Mouse (Mus musculus) megakaryocyte, embryonic 14.5 days (primary cell): Measurements from ENCODE around the gene Arhgap23. TPM values are rescaled to one million over a fixed set of nuclear protein-coding genes. Genes with fewer than 3 reads are reported as not detected.
A peak's percentile ranks its signal among the peaks of the same experiment; 100 is the strongest.

Source experiments
- H3K27me3 ChIP-seq: replicated peaks from 2 replicates; pipeline ENCODE3; 2012; ENCODE audit warnings: inconsistent platforms
- H3K36me3 ChIP-seq: replicated peaks from 2 replicates; pipeline ENCODE3; 2012; ENCODE audit warnings: low read length, inconsistent platforms, mixed read lengths
- H3K4me1 ChIP-seq: 2 replicates; pipeline ENCODE4 v1.6.1; 2012; ENCODE audit warnings: inconsistent platforms
- H3K4me3 ChIP-seq: replicated peaks from 2 replicates; pipeline ENCODE3; 2012; ENCODE audit warnings: moderate library complexity, mild to moderate bottlenecking, inconsistent platforms
- H3K9me3 ChIP-seq: 2 replicates; pipeline ENCODE4 v1.6.1; 2012; ENCODE audit warnings: inconsistent platforms
- FLI1 ChIP-seq: IDR thresholded peaks from 2 replicates; pipeline ENCODE4 v1.6.1; 2012; ENCODE audit warnings: low read length, inconsistent platforms, mixed read lengths
- GATA1 ChIP-seq: IDR thresholded peaks from 3 replicates; pipeline ENCODE4 v1.6.1; 2012; ENCODE audit warnings: mixed read lengths, low read length, inconsistent platforms, borderline replicate concordance
- polyA plus RNA-seq: library from polyadenylated mRNA; stranded (reverse); fragments of >175 nt; gene quantifications from 2 replicates; pipeline ENCODE4 v1.2.3, GENCODE M21; 2012; ENCODE audit warnings: low replicate concordance; ENCODE audit not compliant: insufficient read depth

Gene Arhgap23
- polyA plus RNA-seq, 1 experiment = 85.6 TPM

- H3K4me1 ChIP-seq = peaks cover 34% of the 10 kb centered on the region
- H3K9me3 ChIP-seq = no peaks in the 10 kb centered on the region
- H3K4me3 ChIP-seq = no peak overlapping the region
- peaks cover 97% of the 10 kb centered on the region for H3K36me3 ChIP-seq
- no peaks in the 10 kb centered on the region for H3K27me3 ChIP-seq
- TF ChIP-seq GATA1 (no peak), FLI1 (no peak)
These were observed 46.0 kb downstream of the Arhgap23 start for GRCm38 (mm10) chr11:97461307-97461820.

- no peak for TF ChIP-seq FLI1
- TF ChIP-seq GATA1 = no peak
- Histone ChIP-seq H3K4me3 (no peak overlapping the region), H3K9me3 (no peaks in the 10 kb centered on the region), H3K36me3 (peaks cover 97% of the 10 kb centered on the region), H3K4me1 (peaks cover 27% of the 10 kb centered on the region), H3K27me3 (no peaks in the 10 kb centered on the region)
These were observed 47.2 kb downstream of the Arhgap23 start for GRCm38 (mm10) chr11:97462538-97462937.

GRCm38 (mm10) chr11:97463166-97463565 is 47.8 kb downstream of the Arhgap23 start:
- no peaks in the 10 kb centered on the region for H3K9me3 ChIP-seq
- no peak overlapping the region for H3K4me3 ChIP-seq
- H3K27me3 ChIP-seq = no peaks in the 10 kb centered on the region
- peaks cover 30% of the 10 kb centered on the region for H3K4me1 ChIP-seq
- TF ChIP-seq FLI1 (no peak), GATA1 (no peak)
- peaks cover 97% of the 10 kb centered on the region for H3K36me3 ChIP-seq

GRCm38 (mm10) chr11:97463991-97464390 is 48.7 kb downstream of the Arhgap23 start:
- peaks cover 97% of the 10 kb centered on the region for H3K36me3 ChIP-seq
- H3K4me3 ChIP-seq = no peak overlapping the region
- no peaks in the 10 kb centered on the region for H3K9me3 ChIP-seq
- no peaks in the 10 kb centered on the region for H3K27me3 ChIP-seq
- peaks cover 36% of the 10 kb centered on the region for H3K4me1 ChIP-seq
- TF ChIP-seq GATA1 (no peak), FLI1 (no peak)

GRCm38 (mm10) chr11:97465957-97466356 is 50.6 kb downstream of the Arhgap23 start:
- Histone ChIP-seq H3K4me3 (no peak overlapping the region), H3K27me3 (no peaks in the 10 kb centered on the region), H3K36me3 (peaks cover 99% of the 10 kb centered on the region), H3K9me3 (no peaks in the 10 kb centered on the region), H3K4me1 (peaks cover 42% of the 10 kb centered on the region)
- TF ChIP-seq FLI1 = no peak
- TF ChIP-seq GATA1 = no peak

- H3K4me1 ChIP-seq = peaks cover 42% of the 10 kb centered on the region
- TF ChIP-seq GATA1 (no peak), FLI1 (no peak)
- H3K27me3 ChIP-seq = no peaks in the 10 kb centered on the region
- H3K9me3 ChIP-seq = no peaks in the 10 kb centered on the region
- H3K4me3 ChIP-seq = no peak overlapping the region
- peaks cover 99% of the 10 kb centered on the region for H3K36me3 ChIP-seq
These were observed 51.3 kb downstream of the Arhgap23 start for GRCm38 (mm10) chr11:97466444-97467160.

GRCm38 (mm10) chr11:97468639-97469287 is 53.4 kb downstream of the Arhgap23 start:
- no peaks in the 10 kb centered on the region for H3K9me3 ChIP-seq
- peaks cover 39% of the 10 kb centered on the region for H3K4me1 ChIP-seq
- no peak overlapping the region for H3K4me3 ChIP-seq
- no peak for TF ChIP-seq FLI1
- no peak for TF ChIP-seq GATA1
- peaks cover 100% of the 10 kb centered on the region for H3K36me3 ChIP-seq
- H3K27me3 ChIP-seq = no peaks in the 10 kb centered on the region

GRCm38 (mm10) chr11:97469828-97470227 is 54.5 kb downstream of the Arhgap23 start:
- Histone ChIP-seq H3K9me3 (no peaks in the 10 kb centered on the region), H3K27me3 (no peaks in the 10 kb centered on the region), H3K36me3 (peaks cover 100% of the 10 kb centered on the region), H3K4me1 (peaks cover 28% of the 10 kb centered on the region), H3K4me3 (no peak overlapping the region)
- TF ChIP-seq FLI1 (no peak), GATA1 (no peak)

GRCm38 (mm10) chr11:97471276-97471675 is 55.9 kb downstream of the Arhgap23 start:
- no peaks in the 10 kb centered on the region for H3K9me3 ChIP-seq
- no peak for TF ChIP-seq GATA1
- TF ChIP-seq FLI1 = no peak
- H3K27me3 ChIP-seq = no peaks in the 10 kb centered on the region
- H3K4me3 ChIP-seq = no peak overlapping the region
- peaks cover 24% of the 10 kb centered on the region for H3K4me1 ChIP-seq
- peaks cover 100% of the 10 kb centered on the region for H3K36me3 ChIP-seq

- H3K4me1 ChIP-seq = peaks cover 32% of the 10 kb centered on the region
- no peak for TF ChIP-seq GATA1
- no peak for TF ChIP-seq FLI1
- H3K36me3 ChIP-seq = peaks cover 99% of the 10 kb centered on the region
- peak overlapping the region; percentile 12 for H3K4me3 ChIP-seq
- H3K9me3 ChIP-seq = no peaks in the 10 kb centered on the region
- H3K27me3 ChIP-seq = no peaks in the 10 kb centered on the region
These were observed 61.2 kb downstream of the Arhgap23 start for GRCm38 (mm10) chr11:97476334-97477095.
